Mouse (Mus musculus): ENCODE results near the gene Iqcj. TPM values are rescaled to one million over a fixed set of nuclear protein-coding genes. Genes with fewer than 3 reads are reported as not detected.

The Iqcj gene
- total RNA-seq, 1 experiment from 2014 or later = not detected

GRCm38 (mm10) chr3:67959672-67960071 is 67.7 kb downstream of the Iqcj start:
- DNase-seq = no peak

- DNase-seq = no peak
Measured at GRCm38 (mm10) chr3:67960133-67960532, 68.1 kb downstream of the Iqcj start.

- no peak for DNase-seq
Measured at GRCm38 (mm10) chr3:67960727-67961126, 68.7 kb downstream of the Iqcj start.

- no peak for DNase-seq
Measured at GRCm38 (mm10) chr3:67961934-67962639, 70.1 kb downstream of the Iqcj start.

- no peak for DNase-seq
Measured at GRCm38 (mm10) chr3:67974340-67974998, 82.4 kb downstream of the Iqcj start.

- no peak for DNase-seq
Measured at GRCm38 (mm10) chr3:67980006-67980405, 88.0 kb downstream of the Iqcj start.

- no peak for DNase-seq
Measured at GRCm38 (mm10) chr3:67983329-67983728, 91.3 kb downstream of the Iqcj start.

GRCm38 (mm10) chr3:68002415-68002814 is 110.4 kb downstream of the Iqcj start:
- no peak for DNase-seq

GRCm38 (mm10) chr3:68012342-68012741 is 120.3 kb downstream of the Iqcj start:
- DNase-seq = no peak

GRCm38 (mm10) chr3:68015786-68016185 is 123.8 kb downstream of the Iqcj start:
- DNase-seq = no peak

- DNase-seq = no peak
Measured at GRCm38 (mm10) chr3:68019401-68019800, 127.4 kb downstream of the Iqcj start.

GRCm38 (mm10) chr3:68036097-68036496 is 144.1 kb downstream of the Iqcj start:
- DNase-seq = no peak

- DNase-seq = no peak
Measured at GRCm38 (mm10) chr3:68042951-68043350, 150.9 kb downstream of the Iqcj start.

- DNase-seq = peak; percentile 7
Measured at GRCm38 (mm10) chr3:68045475-68046416, 153.7 kb downstream of the Iqcj start.

- DNase-seq = no peak
Measured at GRCm38 (mm10) chr3:68053538-68053937, 161.5 kb downstream of the Iqcj start.

- no peak for DNase-seq
Measured at GRCm38 (mm10) chr3:68055071-68055470, 163.1 kb downstream of the Iqcj start.

GRCm38 (mm10) chr3:68056373-68057275 is 164.6 kb downstream of the Iqcj start:
- DNase-seq = peak; percentile 78

- DNase-seq = no peak
Measured at GRCm38 (mm10) chr3:68059162-68059800, 167.3 kb downstream of the Iqcj start.

GRCm38 (mm10) chr3:68064731-68065130 is 172.7 kb downstream of the Iqcj start, which contains the start of gene Schip1:
Gene Schip1 (plus strand): TSS chr3:68064802.
- peak; percentile 54 for DNase-seq

GRCm38 (mm10) chr3:68071395-68072386 is 179.7 kb downstream of the Iqcj start:
- no peak for DNase-seq
